Mouse (Mus musculus) cerebellum, adult 11 months (tissue): Measurements from ENCODE around the gene Pcyt1a.
"Not testable (repeated sequence)": the region's sequence is repeated elsewhere in the genome, so short reads cannot be mapped to it uniquely, and the experiment has no call there.

Experiments used
- DNase-seq: peaks from one replicate; pipeline ENCODE4 v3.0.0; 2022

Pcyt1a gene

DNA sequence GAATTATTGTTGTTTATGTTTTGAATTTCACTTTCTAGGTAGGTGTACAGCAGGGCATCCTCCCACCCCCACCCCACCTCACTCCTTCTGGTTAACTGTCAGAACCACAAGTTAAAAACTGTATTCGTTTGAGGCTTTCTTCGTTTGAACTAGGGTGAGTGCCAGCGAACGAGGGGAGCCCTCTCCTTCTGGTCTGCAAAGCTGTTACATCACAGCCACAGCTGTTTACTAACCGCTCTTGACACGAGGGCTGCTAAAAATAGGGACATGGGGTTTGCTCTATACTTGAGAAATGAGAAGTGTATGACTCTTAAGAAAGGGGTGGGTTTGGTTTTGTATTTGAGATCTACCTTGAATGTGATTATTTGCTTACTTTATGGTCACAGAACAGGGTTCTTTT, 3.3 kb downstream of the Pcyt1a start:
- DNase-seq = no peak

- no peak for DNase-seq
These were observed 4.0 kb downstream of the Pcyt1a start for GRCm38 (mm10) chr16:32434691-32435090.

DNA sequence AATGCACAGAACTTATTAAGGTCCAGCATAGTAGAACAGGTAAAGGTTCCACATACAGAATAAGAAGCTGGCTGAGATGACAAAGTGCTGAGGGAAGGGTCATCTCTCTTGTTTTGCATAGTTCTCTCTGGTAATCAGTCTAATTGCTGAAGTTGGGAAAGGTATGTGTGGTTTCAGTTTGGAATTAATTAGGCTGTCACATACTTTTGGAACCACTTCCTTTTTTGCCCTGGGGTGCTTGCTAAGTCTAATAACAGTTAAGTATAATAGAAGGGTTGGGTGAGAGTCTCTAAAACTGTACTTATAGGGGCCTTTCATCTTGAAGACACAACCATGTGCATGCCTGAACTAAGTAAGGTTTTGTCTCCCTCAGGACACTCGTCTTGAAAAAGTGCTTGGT, 5.9 kb downstream of the Pcyt1a start:
- DNase-seq = no peak

GRCm38 (mm10) chr16:32437266-32437665, 6.5 kb downstream of the Pcyt1a start:
- DNase-seq = no peak

- no peak for DNase-seq
These were observed 10.7 kb downstream of the Pcyt1a start for GRCm38 (mm10) chr16:32441432-32441831.

DNA sequence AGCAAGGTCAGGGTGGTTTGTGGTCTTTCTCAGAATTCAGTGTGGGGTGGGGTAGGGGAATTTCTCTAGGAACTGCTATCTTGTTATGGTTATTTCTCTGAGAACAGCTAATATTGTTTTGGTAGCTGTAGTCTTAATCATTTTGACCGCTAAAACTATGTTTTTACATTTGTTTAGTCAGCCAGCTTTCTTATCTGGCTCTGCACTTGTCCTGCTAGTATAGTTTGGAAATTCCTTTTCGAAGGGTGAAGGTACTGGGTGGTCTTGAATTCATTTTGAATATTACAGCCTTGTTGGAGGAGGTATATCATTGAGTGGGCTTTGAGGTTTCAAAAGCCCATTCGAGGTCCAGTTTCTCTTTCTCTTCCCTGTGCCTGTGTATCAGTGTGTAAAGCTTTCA, 13.9 kb downstream of the Pcyt1a start:
- not testable (repeated sequence) for DNase-seq

GRCm38 (mm10) chr16:32445558-32445957, 14.8 kb downstream of the Pcyt1a start:
- DNase-seq = no peak

DNA sequence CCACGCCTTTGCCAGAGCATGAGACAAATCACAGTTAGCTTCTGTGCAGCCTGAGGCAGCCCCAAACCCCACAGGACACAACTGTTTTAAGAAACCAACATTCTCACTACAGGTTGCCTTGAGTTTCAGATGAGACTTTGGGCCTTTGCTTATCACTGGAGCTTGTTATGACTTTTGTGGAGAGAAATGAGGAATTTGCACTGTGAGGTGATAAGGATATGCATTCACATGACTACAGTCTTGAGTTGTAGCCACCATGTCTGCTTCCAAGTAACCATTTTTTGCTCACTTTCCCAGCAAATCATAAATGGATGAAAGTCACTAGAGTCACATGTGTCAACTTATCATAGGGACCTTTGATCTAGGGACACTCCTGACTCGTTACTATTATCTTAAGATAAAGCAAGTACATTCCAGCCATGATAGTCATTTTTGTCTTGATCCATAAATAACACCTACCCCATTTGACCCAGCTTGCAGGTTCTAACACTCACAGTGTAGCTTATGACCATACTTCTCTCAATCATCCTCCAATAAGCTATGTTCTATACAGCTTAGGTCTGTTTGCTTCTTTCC, 15.9 kb downstream of the Pcyt1a start:
- DNase-seq = no peak

DNA sequence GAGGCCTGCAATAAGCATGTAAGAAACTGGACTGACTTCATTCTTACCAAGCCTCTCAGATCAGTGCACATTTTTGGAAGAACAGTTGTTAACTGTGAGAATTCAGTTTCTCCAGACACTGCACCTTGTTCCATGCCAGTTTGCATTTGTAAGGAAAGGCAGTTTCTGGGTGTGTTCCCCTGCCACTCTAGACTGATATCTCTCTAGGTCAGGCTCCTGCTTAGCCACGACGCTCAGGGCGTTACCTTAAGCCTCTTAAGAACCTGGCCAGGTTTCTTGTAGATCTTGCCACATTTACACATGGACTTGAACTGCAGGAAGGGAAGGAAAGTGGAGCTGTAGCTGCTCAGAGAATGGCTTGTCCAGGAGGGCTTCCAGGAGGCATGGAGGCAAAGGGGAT, 18.9 kb downstream of the Pcyt1a start:
- DNase-seq = no peak

- no peak for DNase-seq
These were observed 19.4 kb downstream of the Pcyt1a start for GRCm38 (mm10) chr16:32450133-32450532.

GRCm38 (mm10) chr16:32453102-32453501, 22.4 kb downstream of the Pcyt1a start:
- no peak for DNase-seq

DNA sequence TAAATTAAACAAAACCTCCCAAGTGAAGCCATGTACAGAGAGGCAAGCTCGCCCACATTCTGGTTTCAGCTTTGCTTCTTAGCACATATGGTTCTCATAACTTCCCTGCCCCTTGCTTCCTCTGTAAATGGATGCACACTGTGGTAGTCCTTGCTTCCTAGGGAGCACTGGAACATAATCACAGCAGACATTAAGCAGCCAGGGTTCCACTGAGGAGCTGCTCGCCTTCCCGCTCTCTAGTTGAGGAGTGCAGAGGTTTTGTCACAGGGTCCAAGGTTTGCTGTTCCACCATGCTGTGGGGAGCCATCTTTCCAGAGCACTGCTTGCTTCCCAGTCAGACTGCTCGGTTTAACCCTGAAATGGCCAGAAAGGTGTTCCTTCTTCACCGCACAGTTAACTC, 23.9 kb downstream of the Pcyt1a start:
- DNase-seq = no peak

DNA sequence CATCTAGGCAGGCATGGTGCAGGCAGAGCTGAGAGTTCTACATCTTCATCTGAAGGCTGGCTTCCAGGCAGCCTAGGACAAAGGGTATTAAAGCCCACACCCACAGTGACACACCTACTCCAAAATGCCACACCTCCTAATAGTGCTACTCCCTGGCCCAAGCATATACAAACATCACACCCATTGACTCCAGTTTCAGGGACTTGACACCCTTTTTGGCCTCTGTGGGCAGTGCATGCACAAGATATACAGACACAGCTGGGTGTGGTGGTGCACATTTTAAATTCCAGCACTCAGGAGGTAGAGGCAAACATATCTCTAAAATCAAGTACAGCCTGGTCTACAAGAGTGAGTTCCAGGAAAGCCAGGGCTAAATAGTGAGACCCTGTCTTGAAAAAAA, 25.4 kb downstream of the Pcyt1a start:
- DNase-seq = no peak

- no peak for DNase-seq
These were observed 26.0 kb downstream of the Pcyt1a start for GRCm38 (mm10) chr16:32456761-32457160.

- peak; percentile 42 for DNase-seq
These were observed 27.1 kb downstream of the Pcyt1a start for GRCm38 (mm10) chr16:32457589-32458386.

GRCm38 (mm10) chr16:32460518-32460917, 29.8 kb downstream of the Pcyt1a start:
- no peak for DNase-seq

GRCm38 (mm10) chr16:32461713-32462112, 31.0 kb downstream of the Pcyt1a start:
- DNase-seq = no peak

DNA sequence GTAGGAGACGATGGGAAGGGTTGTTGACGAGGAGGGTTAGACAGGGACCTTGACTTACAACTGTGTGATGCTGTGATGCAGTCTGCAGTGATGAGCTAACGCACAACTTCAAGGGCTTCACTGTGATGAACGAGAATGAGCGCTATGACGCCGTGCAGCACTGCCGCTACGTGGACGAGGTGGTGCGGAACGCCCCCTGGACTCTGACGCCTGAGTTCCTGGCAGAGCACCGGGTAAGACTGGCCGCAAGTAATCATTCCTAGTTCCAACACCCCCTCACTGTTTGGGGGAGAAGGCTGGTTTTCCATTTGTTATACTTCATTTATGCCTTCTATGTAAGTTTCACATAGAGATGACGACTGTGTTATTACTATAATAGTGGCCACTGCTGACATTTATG, 32.2 kb downstream of the Pcyt1a start:
- no peak for DNase-seq

DNA sequence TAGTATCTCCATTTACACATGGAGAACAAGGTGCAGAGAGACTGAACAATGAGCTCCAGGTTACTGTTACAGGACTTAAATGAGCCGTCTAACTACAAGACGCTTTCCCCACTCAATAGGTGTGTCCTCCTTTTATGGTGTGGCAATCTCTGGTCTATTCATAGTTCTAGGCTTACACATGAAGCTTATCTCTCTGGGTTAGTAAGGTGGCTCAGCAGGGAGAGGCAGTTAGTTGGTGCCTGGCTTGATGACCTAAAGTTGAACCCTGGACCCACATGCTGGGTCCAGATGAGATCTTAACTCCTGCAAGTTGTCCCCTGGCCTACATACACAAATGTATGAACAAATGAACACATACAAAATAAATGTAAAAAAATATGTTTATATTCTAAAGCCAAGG, 32.7 kb downstream of the Pcyt1a start:
- DNase-seq = no peak

- no peak for DNase-seq
These were observed 34.2 kb downstream of the Pcyt1a start for GRCm38 (mm10) chr16:32464908-32465307.

- DNase-seq = no peak
These were observed 37.8 kb downstream of the Pcyt1a start for GRCm38 (mm10) chr16:32468488-32468887.

- no peak for DNase-seq
These were observed 38.8 kb downstream of the Pcyt1a start for GRCm38 (mm10) chr16:32469404-32470105.

DNA sequence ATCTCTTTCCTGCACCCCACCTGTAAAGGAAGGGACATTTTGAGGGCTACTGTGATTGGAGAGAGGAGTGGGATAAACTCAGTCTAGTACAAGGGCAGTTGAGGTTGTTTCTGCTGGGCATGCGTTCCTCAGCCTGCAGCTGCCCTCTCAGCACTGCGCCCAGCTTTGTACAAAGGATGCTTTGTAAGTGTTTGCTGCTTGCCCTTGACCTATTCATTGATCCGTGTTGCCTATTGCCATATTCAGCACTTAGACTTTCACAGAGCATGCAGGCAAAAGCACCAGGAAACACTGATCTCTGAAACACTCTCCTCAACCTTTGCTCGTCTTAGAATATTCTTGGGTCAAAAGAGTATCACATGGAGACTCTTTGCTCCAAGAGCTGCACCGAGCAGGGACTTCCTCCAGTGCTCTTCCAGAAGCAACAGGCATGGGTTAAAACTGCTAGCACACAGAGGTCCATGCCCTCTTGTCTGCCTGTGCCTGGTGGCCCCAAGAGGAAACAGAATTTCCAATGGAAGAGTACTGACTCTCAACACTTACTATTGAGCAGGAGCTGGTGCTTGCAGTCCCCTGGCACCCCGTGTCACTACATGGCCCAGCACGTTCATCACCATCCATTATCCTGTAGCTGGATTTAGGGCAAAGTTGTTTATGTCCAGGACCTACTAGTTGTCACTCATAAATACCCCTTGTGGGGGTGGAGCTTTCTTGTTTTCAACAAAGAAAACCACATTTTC, 41.7 kb downstream of the Pcyt1a start:
- no peak for DNase-seq
